Mouse (Mus musculus) bone marrow macrophage, adult 2 months (primary cell): Measurements from ENCODE around the gene Rbm14. TPM values are rescaled to one million over a fixed set of nuclear protein-coding genes. Genes with fewer than 3 reads are reported as not detected.

Experiments
- H3K27ac ChIP-seq: 2 replicates; pipeline ENCODE4 v1.5.1; 2012; ENCODE audit warnings: low read depth, low read length; ENCODE audit not compliant: insufficient read depth
- H3K4me1 ChIP-seq: 2 replicates; pipeline ENCODE4 v1.6.1; 2012; ENCODE audit warnings: low read length; ENCODE audit not compliant: control insufficient read depth, insufficient read depth
- H3K4me3 ChIP-seq: 2 replicates; pipeline ENCODE4 v1.5.1; 2012; ENCODE audit warnings: mild to moderate bottlenecking, low read length, moderate library complexity; ENCODE audit not compliant: insufficient read depth
- CTCF ChIP-seq: IDR thresholded peaks from 2 replicates; pipeline ENCODE4 v1.5.1; 2012; ENCODE audit warnings: low read depth, mild to moderate bottlenecking, low read length, moderate library complexity
- POLR2A ChIP-seq: IDR thresholded peaks from 2 replicates; pipeline ENCODE4 v1.6.1; 2012; ENCODE audit warnings: mild to moderate bottlenecking, low read depth, low read length, borderline replicate concordance
- polyA plus RNA-seq: library from polyadenylated mRNA; stranded (reverse); fragments of >200 nt; gene quantifications from 2 replicates; pipeline ENCODE4 v1.2.4, GENCODE M21; 2012; ENCODE audit not compliant: missing spikeins, insufficient read depth, insufficient read length

Gene Rbm14
- polyA plus RNA-seq, 1 experiment, result 22.9 TPM

- TF ChIP-seq CTCF (no peak), POLR2A (no peak)
- peak within 1 kb of the TSS; percentile 83 for H3K4me3 ChIP-seq
- H3K27ac ChIP-seq, result peak within 1 kb of the TSS; percentile 41; the same call in 1 of the 2 replicates
- no peaks in the 10 kb centered on the region for H3K4me1 ChIP-seq
Observed at GRCm38 (mm10) chr19:4756193-4756911, 55.1 kb downstream of the Rbm14 start, which contains the start of gene Rbm4b. Gene Rbm4b, plus strand, starts transcription at chr19:4756497.

DNA sequence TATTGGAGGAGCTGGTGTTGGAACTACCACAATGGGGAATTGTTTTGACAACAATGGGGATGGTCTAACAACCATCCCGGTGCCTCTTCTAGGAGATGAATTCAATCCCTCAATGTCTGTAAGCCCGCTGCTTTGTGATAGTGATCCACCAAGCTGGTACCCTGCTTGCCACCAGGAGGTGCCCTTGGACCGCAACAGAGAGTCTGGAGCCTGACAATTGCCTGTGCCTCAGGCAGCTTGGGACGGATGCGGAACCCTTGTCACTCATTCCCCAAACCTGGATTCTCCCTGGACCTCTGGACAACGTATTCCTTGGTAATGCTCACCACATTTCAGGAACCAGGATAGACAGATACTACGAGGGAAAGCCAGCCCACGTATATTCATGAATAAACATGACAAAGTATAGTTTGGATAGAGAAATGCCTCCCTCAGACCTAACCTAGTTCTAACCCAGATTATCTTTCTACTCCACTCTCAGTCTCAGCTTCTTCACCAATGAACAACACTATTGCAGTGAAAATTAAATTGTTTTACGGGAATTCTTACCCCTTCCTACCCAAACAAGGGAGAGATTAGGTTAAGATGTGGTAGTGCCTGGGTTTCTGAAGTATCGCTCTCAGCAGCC lies 55.8 kb downstream of the Rbm14 start:
- no peaks in the 10 kb centered on the region for H3K4me1 ChIP-seq
- TF ChIP-seq POLR2A (no peak), CTCF (peak; percentile 65)
- H3K4me3 ChIP-seq, result peak overlapping the region; percentile 83
- H3K27ac ChIP-seq, result peak overlapping the region; percentile 14; the same call in 1 of the 2 replicates

Other genes with a start within 250 kb of the Rbm14 start
- 0.50 and 0.73 TPM in 2 replicates for gene Lrfn4, start 196.0 kb downstream of the Rbm14 start, polyA plus RNA-seq
- 25.5 and 33.7 TPM in 2 replicates for gene Rce1, start 186.0 kb downstream of the Rbm14 start, polyA plus RNA-seq
- not detected in 2 replicates for gene Gm960, start 113.0 kb downstream of the Rbm14 start, polyA plus RNA-seq
- not detected in 2 replicates for gene Sptbn2, start 100.5 kb downstream of the Rbm14 start, polyA plus RNA-seq
- 6.2 and 7.7 TPM in 2 replicates for gene Rbm4b, start 55.1 kb downstream of the Rbm14 start, polyA plus RNA-seq
- gene Rbm4, start 17.7 kb downstream of the Rbm14 start, polyA plus RNA-seq, result 18.5 and 18.6 TPM in 2 replicates
- gene Gm21992, start within 50 bp of the Rbm14 start, polyA plus RNA-seq, result 9.0 and 22.6 TPM in 2 replicates
- gene Ccs, start 27.7 kb upstream of the Rbm14 start, polyA plus RNA-seq, result 42.5 and 42.8 TPM in 2 replicates
- not detected in 2 replicates for gene Ccdc87, start 27.7 kb upstream of the Rbm14 start, polyA plus RNA-seq
- gene Ctsf, start 43.5 kb upstream of the Rbm14 start, polyA plus RNA-seq, result 23.6 and 29.5 TPM in 2 replicates
- 0.56 TPM in 1 of 2 replicates, not detected in the other for gene Actn3, start 66.3 kb upstream of the Rbm14 start, polyA plus RNA-seq
- 12.0 and 14.2 TPM in 2 replicates for gene Zdhhc24, start 67.0 kb upstream of the Rbm14 start, polyA plus RNA-seq
- gene Bbs1, start 95.0 kb upstream of the Rbm14 start, polyA plus RNA-seq, result 2.0 and 3.0 TPM in 2 replicates
- 39.7 and 62.7 TPM in 2 replicates for gene Dpp3, start 116.7 kb upstream of the Rbm14 start, polyA plus RNA-seq
- 4.6 and 5.4 TPM in 2 replicates for gene Peli3, start 131.5 kb upstream of the Rbm14 start, polyA plus RNA-seq
- gene Mrpl11, start 150.5 kb upstream of the Rbm14 start, polyA plus RNA-seq, result 45.6 and 53.2 TPM in 2 replicates
- gene Npas4, start 178.7 kb upstream of the Rbm14 start, polyA plus RNA-seq, result 1.3 and 1.6 TPM in 2 replicates
- 0.91 and 1.2 TPM in 2 replicates for gene Slc29a2, start 212.2 kb upstream of the Rbm14 start, polyA plus RNA-seq
- gene B4gat1, start 227.2 kb upstream of the Rbm14 start, polyA plus RNA-seq, result 23.3 and 30.4 TPM in 2 replicates
- 1.6 and 2.2 TPM in 2 replicates for gene AC124502.3, start 227.3 kb upstream of the Rbm14 start, polyA plus RNA-seq
- 58.2 and 63.1 TPM in 2 replicates for gene Brms1, start 229.7 kb upstream of the Rbm14 start, polyA plus RNA-seq
- 1.0 and 1.7 TPM in 2 replicates for gene Rin1, start 238.8 kb upstream of the Rbm14 start, polyA plus RNA-seq